13 mouse cellular contexts compared by ENCODE assay signal in genomic region chr1:182031066-182031465, GRCm38 (mm10).
"Had no signal": no experiment of that assay in that cellular context is flagged by ENCODE, and none has a peak within 500 bp of the region (broad histone marks: within the 10 kb centered on the region; RNA-seq: fewer than 3 reads in every experiment).

No protein-coding gene starts in this region.

- DNase-seq: gastrocnemius, adult 2 months; gastrocnemius, postnatal 10 days; gastrocnemius, postnatal 25 days; heart, adult 2 months; heart, postnatal 14 days; heart, postnatal 4 days; kidney, adult 11 months; kidney, adult 2 months; kidney, postnatal 10 days; kidney, postnatal 25 days; kidney, postnatal 4 days; liver; liver, embryonic 13.5 days had no signal
